Mouse (Mus musculus) heart, embryonic 12.5 days (tissue): ENCODE data around the gene Tead2. TPM values are rescaled to one million over a fixed set of nuclear protein-coding genes. Genes with fewer than 3 reads are reported as not detected.
"Not testable (repeated sequence)": the region's sequence is repeated elsewhere in the genome, so short reads cannot be mapped to it uniquely, and the experiment has no call there.

Experiments used
- ATAC-seq: fragments of 200-750 bp; cut with Nextera tagmentation; 2 replicates; pipeline ENCODE4 v1.8.0; 2017; ENCODE audit warnings: moderate TSS enrichment, moderate library complexity; ENCODE audit not compliant: insufficient number of reproducible peaks, low FRiP score
- H3K27ac ChIP-seq: fragments of 300-500 bp; sonication (generic); 2 replicates; pipeline ENCODE4 v1.5.1; 2016; ENCODE audit warnings: mild to moderate bottlenecking, moderate library complexity; ENCODE audit not compliant: poor library complexity, severe bottlenecking
- H3K27me3 ChIP-seq: fragments of 300-500 bp; sonication (generic); replicated peaks from 2 replicates; pipeline ENCODE4 v1.6.1; 2016; ENCODE audit warnings: mild to moderate bottlenecking, moderate library complexity
- H3K36me3 ChIP-seq: fragments of 300-500 bp; sonication (generic); 2 replicates; pipeline ENCODE4 v1.6.1; 2016; ENCODE audit warnings: mild to moderate bottlenecking, moderate library complexity
- H3K4me1 ChIP-seq: fragments of 300-500 bp; sonication (generic); replicated peaks from 2 replicates; pipeline ENCODE4 v1.6.1; 2016; ENCODE audit warnings: mild to moderate bottlenecking
- H3K4me2 ChIP-seq: fragments of 300-500 bp; sonication (generic); 2 replicates; pipeline ENCODE4 v1.6.1; 2016; ENCODE audit warnings: mild to moderate bottlenecking, moderate library complexity
- H3K4me3 ChIP-seq: fragments of 300-500 bp; sonication (generic); 2 replicates; pipeline ENCODE4 v1.5.1; 2016; ENCODE audit warnings: mild to moderate bottlenecking
- H3K9ac ChIP-seq: fragments of 300-500 bp; sonication (generic); 2 replicates; pipeline ENCODE4 v1.6.1; 2016; ENCODE audit warnings: mild to moderate bottlenecking, moderate library complexity
- H3K9me3 ChIP-seq: fragments of 300-500 bp; sonication (generic); replicated peaks from 2 replicates; pipeline ENCODE4 v1.6.1; 2016; ENCODE audit warnings: mild to moderate bottlenecking, moderate library complexity
- WGBS: fragments of 180-500 bp; shearing (Covaris S2); methylation state at CpG from one replicate; pipeline ENCODE4 v1.1.7; 2016; 5-methylcytosine and 5-hydroxymethylcytosine counted together
- polyA plus RNA-seq: library from polyadenylated mRNA; unstranded; fragments of >200 nt; fragmentation: Nextera tagmentation; extraction: Ambion mirVana; gene quantifications from 2 replicates; pipeline ENCODE4 v1.2.1, GENCODE M21; 2016

The Tead2 gene
- polyA plus RNA-seq: 131 and 138 TPM in 2 replicates

- Histone ChIP-seq H3K27me3 (peaks cover 16% of the 10 kb centered on the region), H3K9me3 (no peaks in the 10 kb centered on the region), H3K36me3 (peaks cover 38% of the 10 kb centered on the region), H3K4me3 (peak within 1 kb of the TSS; percentile 62), H3K9ac (peak within 1 kb of the TSS; percentile 87), H3K4me1 (peaks cover 39% of the 10 kb centered on the region), H3K4me2 (peak within 1 kb of the TSS; percentile 90), H3K27ac (peak within 1 kb of the TSS; percentile 94)
- ATAC-seq: peak; percentile 59
- under 1% methylated on average over 55 of the region's 55 CpGs for WGBS
Measured at GRCm38 (mm10) chr7:45215673-45216441, at the start of gene Tead2. Gene Tead2, plus strand, starts transcription at chr7:45215753.

DNA sequence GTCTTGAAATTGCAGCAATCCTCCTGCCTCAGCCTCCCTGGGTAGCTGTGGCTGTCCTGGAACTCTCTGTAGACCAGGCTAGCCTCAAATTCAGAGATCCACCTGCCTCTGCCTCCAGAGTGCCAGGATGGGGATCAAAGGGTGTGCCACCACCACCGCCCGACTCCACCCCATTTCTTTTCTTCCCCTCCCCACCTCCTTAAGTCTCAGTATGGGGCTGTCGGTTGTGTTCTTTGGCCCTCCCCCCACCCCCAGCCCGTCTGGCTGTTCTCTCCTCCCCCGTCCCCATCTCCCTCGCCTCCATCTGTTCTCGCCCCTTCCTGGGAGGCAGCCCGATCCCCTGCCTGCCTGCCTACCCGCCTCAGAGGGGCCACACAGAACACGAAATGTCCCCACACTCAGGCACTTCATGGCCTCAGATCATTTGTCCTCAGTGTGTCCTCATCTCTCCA, 48.6 kb upstream of the Tead2 start:
- no peak for ATAC-seq
- Histone ChIP-seq H3K4me3 (no peak overlapping the region), H3K27ac (no peak overlapping the region), H3K9me3 (peaks cover 38% of the 10 kb centered on the region), H3K36me3 (peaks cover 12% of the 10 kb centered on the region; the same call in 1 of the 2 replicates), H3K27me3 (peaks cover 92% of the 10 kb centered on the region), H3K9ac (no peak overlapping the region), H3K4me2 (no peak overlapping the region), H3K4me1 (peaks cover 22% of the 10 kb centered on the region)
- WGBS: 30% methylated on average over 9 of the region's 10 CpGs

GRCm38 (mm10) chr7:45167761-45168445, 47.6 kb upstream of the Tead2 start:
- Histone ChIP-seq H3K36me3 (peaks cover 12% of the 10 kb centered on the region; the same call in 1 of the 2 replicates), H3K9me3 (peaks cover 47% of the 10 kb centered on the region), H3K27me3 (peaks cover 97% of the 10 kb centered on the region), H3K4me1 (peaks cover 16% of the 10 kb centered on the region), H3K4me3 (no peak overlapping the region), H3K4me2 (no peak overlapping the region), H3K9ac (no peak overlapping the region), H3K27ac (no peak overlapping the region)
- WGBS: 5% methylated on average over 19 of the region's 19 CpGs
- no peak for ATAC-seq

GRCm38 (mm10) chr7:45168656-45169055, 46.9 kb upstream of the Tead2 start:
- WGBS: 6% methylated on average over 24 of the region's 24 CpGs
- H3K4me1 ChIP-seq: peaks cover 15% of the 10 kb centered on the region

GRCm38 (mm10) chr7:45169495-45169894, 46.1 kb upstream of the Tead2 start:
- H3K9me3 ChIP-seq: peaks cover 49% of the 10 kb centered on the region
- 85% methylated on average over 3 of the region's 3 CpGs for WGBS
- ATAC-seq: no peak

More at GRCm38 (mm10) chr7:45168656-45169055, 46.9 kb upstream of the Tead2 start:
- H3K4me2 ChIP-seq: no peak overlapping the region
- H3K36me3 ChIP-seq: peaks cover 12% of the 10 kb centered on the region; the same call in 1 of the 2 replicates
- H3K9ac ChIP-seq: no peak overlapping the region
- H3K27me3 ChIP-seq: peaks cover 95% of the 10 kb centered on the region
- ATAC-seq: no peak
- H3K4me3 ChIP-seq: peak overlapping the region; percentile 10; the same call in 1 of the 2 replicates
- H3K9me3 ChIP-seq: peaks cover 49% of the 10 kb centered on the region
- H3K27ac ChIP-seq: no peak overlapping the region

GRCm38 (mm10) chr7:45172974-45173373, 42.6 kb upstream of the Tead2 start:
- WGBS: 56% methylated on average over 7 of the region's 7 CpGs

More at GRCm38 (mm10) chr7:45169495-45169894, 46.1 kb upstream of the Tead2 start:
- Histone ChIP-seq H3K4me1 (peaks cover 6% of the 10 kb centered on the region; the same call in 1 of the 2 replicates), H3K27me3 (peaks cover 94% of the 10 kb centered on the region), H3K9ac (no peak overlapping the region), H3K4me3 (no peak overlapping the region), H3K4me2 (no peak overlapping the region), H3K27ac (no peak overlapping the region), H3K36me3 (peaks cover 12% of the 10 kb centered on the region; the same call in 1 of the 2 replicates)

DNA sequence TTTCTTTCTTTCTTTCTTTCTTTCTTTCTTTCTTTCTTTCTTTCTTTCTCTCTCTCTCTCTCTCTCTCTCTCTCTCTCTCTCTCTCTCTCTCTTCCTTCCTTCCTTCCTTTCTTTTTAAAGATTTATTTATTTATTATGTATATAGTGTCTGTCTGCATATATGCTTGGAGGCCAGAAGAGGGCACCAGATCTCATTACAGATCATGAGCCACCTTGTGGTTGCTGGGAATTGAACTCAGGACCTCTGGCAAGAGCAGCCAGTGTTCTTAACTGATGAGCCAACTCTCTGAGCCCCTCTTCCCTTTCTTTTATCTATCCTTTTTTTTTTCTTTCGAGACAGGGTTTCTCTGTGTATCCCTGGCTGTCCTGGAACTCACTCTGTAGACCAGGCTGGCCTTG, 41.8 kb upstream of the Tead2 start:
- H3K27ac ChIP-seq, H3K9ac ChIP-seq, H3K4me2 ChIP-seq, ATAC-seq, H3K4me3 ChIP-seq: not testable (repeated sequence)
- Histone ChIP-seq H3K9me3 (peaks cover 43% of the 10 kb centered on the region), H3K27me3 (peaks cover 94% of the 10 kb centered on the region), H3K4me1 (peaks cover 16% of the 10 kb centered on the region), H3K36me3 (peaks cover 12% of the 10 kb centered on the region; the same call in 1 of the 2 replicates)
- 53% methylated on average over 1 of the region's 1 CpGs for WGBS

More at GRCm38 (mm10) chr7:45172974-45173373, 42.6 kb upstream of the Tead2 start:
- ATAC-seq: no peak
- Histone ChIP-seq H3K9ac (no peak overlapping the region), H3K4me2 (no peak overlapping the region), H3K36me3 (peaks cover 12% of the 10 kb centered on the region; the same call in 1 of the 2 replicates), H3K27me3 (peaks cover 94% of the 10 kb centered on the region), H3K27ac (no peak overlapping the region), H3K9me3 (peaks cover 49% of the 10 kb centered on the region), H3K4me1 (peaks cover 16% of the 10 kb centered on the region), H3K4me3 (no peak overlapping the region)

DNA sequence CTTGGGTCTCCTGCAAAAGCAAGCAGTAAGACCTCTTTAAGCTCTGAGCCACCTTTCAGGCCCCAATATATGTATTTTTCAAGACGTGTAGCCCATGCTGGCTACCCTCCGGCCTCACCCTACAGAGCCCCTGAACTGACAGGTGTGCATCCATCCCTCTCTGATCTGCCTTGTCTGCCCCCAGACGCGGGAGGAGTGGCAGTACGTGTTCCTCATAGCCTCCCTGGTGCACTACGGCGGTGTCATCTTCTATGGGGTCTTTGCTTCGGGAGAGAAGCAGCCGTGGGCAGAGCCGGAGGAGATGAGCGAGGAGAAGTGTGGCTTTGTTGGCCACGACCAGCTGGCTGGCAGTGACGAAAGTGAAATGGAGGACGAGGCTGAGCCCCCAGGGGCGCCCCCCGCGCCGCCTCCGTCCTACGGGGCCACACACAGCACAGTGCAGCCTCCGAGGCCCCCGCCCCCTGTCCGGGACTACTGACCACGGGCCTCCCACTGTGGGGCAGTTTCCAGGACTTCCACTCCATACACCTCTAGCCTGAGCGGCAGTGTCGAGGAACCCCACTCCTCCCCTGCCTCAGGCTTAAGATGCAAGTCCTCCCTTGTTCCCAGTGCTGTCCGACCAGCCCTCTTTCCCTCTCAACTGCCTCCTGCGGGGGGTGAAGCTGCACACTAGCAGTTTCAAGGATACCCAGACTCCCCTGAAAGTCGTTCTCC, 40.8 kb upstream of the Tead2 start:
- ATAC-seq: no peak
- H3K27me3 ChIP-seq: peaks cover 94% of the 10 kb centered on the region
- H3K27ac ChIP-seq: no peak overlapping the region
- H3K4me3 ChIP-seq: peak overlapping the region; percentile 7; the same call in 1 of the 2 replicates
- H3K4me2 ChIP-seq: peak overlapping the region; percentile 35
- WGBS: 5% methylated on average over 29 of the region's 29 CpGs
- no peak overlapping the region; the same call in 1 of the 2 replicates for H3K9ac ChIP-seq
- H3K36me3 ChIP-seq: peaks cover 3% of the 10 kb centered on the region; the same call in 1 of the 2 replicates
- H3K9me3 ChIP-seq: peaks cover 33% of the 10 kb centered on the region
- peaks cover 16% of the 10 kb centered on the region for H3K4me1 ChIP-seq

DNA sequence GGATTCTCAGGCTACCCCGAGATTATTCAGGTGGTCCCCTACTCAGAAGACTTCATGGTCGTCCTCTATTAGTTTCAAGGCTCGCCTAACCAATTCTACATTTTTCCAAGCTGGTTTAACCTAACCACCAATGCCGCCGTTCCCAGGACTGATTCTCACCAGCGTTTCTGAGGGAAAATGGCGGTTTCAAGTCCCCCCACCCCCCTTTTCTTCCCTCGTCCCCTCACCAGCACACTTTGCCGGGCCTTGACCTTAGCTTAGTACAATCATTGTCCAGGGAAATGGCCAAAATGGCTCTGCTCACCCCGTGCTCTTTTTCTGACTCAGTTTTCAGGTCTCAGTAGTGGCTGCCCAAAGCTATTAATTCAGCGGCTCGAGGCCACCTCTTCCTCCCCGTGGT, 40.2 kb upstream of the Tead2 start:
- no peak for ATAC-seq
- Histone ChIP-seq H3K4me3 (no peak overlapping the region), H3K36me3 (no peaks in the 10 kb centered on the region), H3K27ac (no peak overlapping the region), H3K4me2 (no peak overlapping the region), H3K4me1 (peaks cover 16% of the 10 kb centered on the region), H3K9ac (no peak overlapping the region), H3K27me3 (peaks cover 97% of the 10 kb centered on the region), H3K9me3 (peaks cover 27% of the 10 kb centered on the region)
- 2% methylated on average over 13 of the region's 13 CpGs for WGBS

- Histone ChIP-seq H3K27ac (no peak overlapping the region), H3K36me3 (no peaks in the 10 kb centered on the region), H3K27me3 (peaks cover 97% of the 10 kb centered on the region), H3K9me3 (peaks cover 21% of the 10 kb centered on the region), H3K9ac (0 out of 2 replicates have a peak overlapping the region, but pooled peaks have one; percentile 21), H3K4me2 (peak overlapping the region; percentile 53), H3K4me3 (peak overlapping the region; percentile 32), H3K4me1 (peaks cover 21% of the 10 kb centered on the region)
- 1% methylated on average over 23 of the region's 23 CpGs for WGBS
- ATAC-seq: no peak
Measured at GRCm38 (mm10) chr7:45175929-45176328, 39.6 kb upstream of the Tead2 start.
